Mouse (Mus musculus): ENCODE measurements around the gene Amigo3. TPM values are rescaled to one million over a fixed set of nuclear protein-coding genes. Genes with fewer than 3 reads are reported as not detected.

Gene Amigo3
- polyA plus RNA-seq, 1 experiment from 2014 or later, result 1.1 TPM

- Histone ChIP-seq H3K4me3 (ENCODE audit: low read depth, low read length) (no peak overlapping the region), H3K4me1 (ENCODE audit: control insufficient read depth, insufficient read depth, low read length) (peaks cover 12% of the 10 kb centered on the region), H3K4me2 (no peak overlapping the region), H3K36me3 (ENCODE audit: control insufficient read depth, insufficient read depth, low read length) (peaks cover 27% of the 10 kb centered on the region), H3K9ac (ENCODE audit: low read depth, low read length) (no peak overlapping the region), H3K9me3 (replicated peaks; ENCODE audit: control insufficient read depth, low read length) (no peaks in the 10 kb centered on the region), H3K27me3 (ENCODE audit: control insufficient read depth, insufficient read depth, low read length) (no peaks in the 10 kb centered on the region), H3K27ac (ENCODE audit: low read depth, low read length) (no peak overlapping the region)
- no peak for ATAC-seq (replicated peaks; ENCODE audit: insufficient number of reproducible peaks, low FRiP score, low TSS enrichment)
- 84% methylated on average over 28 of the region's 28 CpGs for WGBS (ENCODE audit: insufficient replicate concordance)
These were observed 3.7 kb downstream of the Amigo3 start for GRCm38 (mm10) chr9:108056361-108057261.

- no peak overlapping the region for H3K4me3 ChIP-seq (ENCODE audit: low read depth, low read length)
- peaks cover 12% of the 10 kb centered on the region for H3K4me1 ChIP-seq (ENCODE audit: control insufficient read depth, insufficient read depth, low read length)
- H3K36me3 ChIP-seq (ENCODE audit: control insufficient read depth, insufficient read depth, low read length), result peaks cover 27% of the 10 kb centered on the region
- no peak overlapping the region for H3K9ac ChIP-seq (ENCODE audit: low read depth, low read length)
- no peak overlapping the region for H3K4me2 ChIP-seq
- no peaks in the 10 kb centered on the region for H3K27me3 ChIP-seq (ENCODE audit: control insufficient read depth, insufficient read depth, low read length)
- H3K9me3 ChIP-seq (replicated peaks; ENCODE audit: control insufficient read depth, low read length), result no peaks in the 10 kb centered on the region
- H3K27ac ChIP-seq (ENCODE audit: low read depth, low read length), result no peak overlapping the region
- WGBS (ENCODE audit: insufficient replicate concordance), result 91% methylated on average over 5 of the region's 5 CpGs
- no peak for ATAC-seq (replicated peaks; ENCODE audit: insufficient number of reproducible peaks, low FRiP score, low TSS enrichment)
These were observed 4.3 kb downstream of the Amigo3 start for GRCm38 (mm10) chr9:108057262-108057562.

- 91% methylated on average over 9 of the region's 9 CpGs for WGBS (ENCODE audit: insufficient replicate concordance)
- peaks cover 31% of the 10 kb centered on the region for H3K36me3 ChIP-seq (ENCODE audit: control insufficient read depth, insufficient read depth, low read length)
- H3K27ac ChIP-seq (ENCODE audit: low read depth, low read length), result no peak overlapping the region
- no peaks in the 10 kb centered on the region for H3K27me3 ChIP-seq (ENCODE audit: control insufficient read depth, insufficient read depth, low read length)
- no peak overlapping the region for H3K4me2 ChIP-seq
- ATAC-seq (replicated peaks; ENCODE audit: insufficient number of reproducible peaks, low FRiP score, low TSS enrichment), result no peak
- no peak overlapping the region for H3K9ac ChIP-seq (ENCODE audit: low read depth, low read length)
- peaks cover 4% of the 10 kb centered on the region for H3K4me1 ChIP-seq (ENCODE audit: control insufficient read depth, insufficient read depth, low read length)
- no peaks in the 10 kb centered on the region for H3K9me3 ChIP-seq (replicated peaks; ENCODE audit: control insufficient read depth, low read length)
- H3K4me3 ChIP-seq (ENCODE audit: low read depth, low read length), result no peak overlapping the region
These were observed 5.3 kb downstream of the Amigo3 start for GRCm38 (mm10) chr9:108058291-108058690.

- H3K4me1 ChIP-seq (ENCODE audit: control insufficient read depth, insufficient read depth, low read length), result no peaks in the 10 kb centered on the region
- no peak overlapping the region for H3K4me2 ChIP-seq
- H3K9ac ChIP-seq (ENCODE audit: low read depth, low read length), result no peak overlapping the region
- 94% methylated on average over 3 of the region's 3 CpGs for WGBS (ENCODE audit: insufficient replicate concordance)
- peaks cover 15% of the 10 kb centered on the region for H3K36me3 ChIP-seq (ENCODE audit: control insufficient read depth, insufficient read depth, low read length)
- no peaks in the 10 kb centered on the region for H3K9me3 ChIP-seq (replicated peaks; ENCODE audit: control insufficient read depth, low read length)
- ATAC-seq (replicated peaks; ENCODE audit: insufficient number of reproducible peaks, low FRiP score, low TSS enrichment), result no peak
- no peak overlapping the region for H3K4me3 ChIP-seq (ENCODE audit: low read depth, low read length)
- H3K27ac ChIP-seq (ENCODE audit: low read depth, low read length), result no peak overlapping the region
- no peaks in the 10 kb centered on the region for H3K27me3 ChIP-seq (ENCODE audit: control insufficient read depth, insufficient read depth, low read length)
These were observed 9.2 kb downstream of the Amigo3 start for GRCm38 (mm10) chr9:108062142-108062541.

- no peak overlapping the region for H3K9ac ChIP-seq (ENCODE audit: low read depth, low read length)
- H3K4me2 ChIP-seq, result no peak overlapping the region
- WGBS (ENCODE audit: insufficient replicate concordance), result 89% methylated on average over 12 of the region's 12 CpGs
- no peak overlapping the region for H3K27ac ChIP-seq (ENCODE audit: low read depth, low read length)
- no peak for ATAC-seq (replicated peaks; ENCODE audit: insufficient number of reproducible peaks, low FRiP score, low TSS enrichment)
- no peaks in the 10 kb centered on the region for H3K9me3 ChIP-seq (replicated peaks; ENCODE audit: control insufficient read depth, low read length)
- no peaks in the 10 kb centered on the region for H3K27me3 ChIP-seq (ENCODE audit: control insufficient read depth, insufficient read depth, low read length)
- H3K4me1 ChIP-seq (ENCODE audit: control insufficient read depth, insufficient read depth, low read length), result 0 out of 2 replicates have a peak, but pooled peaks cover 2% of the 10 kb centered on the region
- H3K4me3 ChIP-seq (ENCODE audit: low read depth, low read length), result no peak overlapping the region
- peaks cover 12% of the 10 kb centered on the region for H3K36me3 ChIP-seq (ENCODE audit: control insufficient read depth, insufficient read depth, low read length)
These were observed 10.4 kb downstream of the Amigo3 start for GRCm38 (mm10) chr9:108063361-108063760.

- peaks cover 11% of the 10 kb centered on the region for H3K36me3 ChIP-seq (ENCODE audit: control insufficient read depth, insufficient read depth, low read length)
- H3K4me3 ChIP-seq (ENCODE audit: low read depth, low read length), result no peak overlapping the region
- no peak overlapping the region for H3K4me2 ChIP-seq
- H3K27ac ChIP-seq (ENCODE audit: low read depth, low read length), result no peak overlapping the region
- 0 out of 2 replicates have a peak, but pooled peaks cover 2% of the 10 kb centered on the region for H3K4me1 ChIP-seq (ENCODE audit: control insufficient read depth, insufficient read depth, low read length)
- H3K27me3 ChIP-seq (ENCODE audit: control insufficient read depth, insufficient read depth, low read length), result no peaks in the 10 kb centered on the region
- ATAC-seq (replicated peaks; ENCODE audit: insufficient number of reproducible peaks, low FRiP score, low TSS enrichment), result no peak
- WGBS (ENCODE audit: insufficient replicate concordance), result 28% methylated on average over 5 of the region's 5 CpGs
- no peak overlapping the region for H3K9ac ChIP-seq (ENCODE audit: low read depth, low read length)
- no peaks in the 10 kb centered on the region for H3K9me3 ChIP-seq (replicated peaks; ENCODE audit: control insufficient read depth, low read length)
These were observed 12.6 kb downstream of the Amigo3 start for GRCm38 (mm10) chr9:108065491-108066011.

- Histone ChIP-seq H3K9ac (ENCODE audit: low read depth, low read length) (no peak overlapping the region), H3K4me2 (no peak overlapping the region), H3K27ac (ENCODE audit: low read depth, low read length) (no peak overlapping the region), H3K4me1 (ENCODE audit: control insufficient read depth, insufficient read depth, low read length) (peaks cover 7% of the 10 kb centered on the region), H3K36me3 (ENCODE audit: control insufficient read depth, insufficient read depth, low read length) (peaks cover 9% of the 10 kb centered on the region; the same call in 1 of the 2 replicates), H3K27me3 (ENCODE audit: control insufficient read depth, insufficient read depth, low read length) (no peaks in the 10 kb centered on the region), H3K9me3 (replicated peaks; ENCODE audit: control insufficient read depth, low read length) (no peaks in the 10 kb centered on the region), H3K4me3 (ENCODE audit: low read depth, low read length) (no peak overlapping the region)
- WGBS (ENCODE audit: insufficient replicate concordance), result 84% methylated on average over 7 of the region's 7 CpGs
- no peak for ATAC-seq (replicated peaks; ENCODE audit: insufficient number of reproducible peaks, low FRiP score, low TSS enrichment)
These were observed 14.2 kb downstream of the Amigo3 start for GRCm38 (mm10) chr9:108067199-108067598.

GRCm38 (mm10) chr9:108067900-108068299 lies 14.9 kb downstream of the Amigo3 start:
- Histone ChIP-seq H3K4me1 (ENCODE audit: control insufficient read depth, insufficient read depth, low read length) (peaks cover 12% of the 10 kb centered on the region), H3K27ac (ENCODE audit: low read depth, low read length) (no peak overlapping the region), H3K4me2 (no peak overlapping the region), H3K9ac (ENCODE audit: low read depth, low read length) (0 out of 2 replicates have a peak overlapping the region, but pooled peaks have one; percentile 43), H3K4me3 (ENCODE audit: low read depth, low read length) (no peak overlapping the region), H3K9me3 (replicated peaks; ENCODE audit: control insufficient read depth, low read length) (no peaks in the 10 kb centered on the region), H3K36me3 (ENCODE audit: control insufficient read depth, insufficient read depth, low read length) (peaks cover 6% of the 10 kb centered on the region; the same call in 1 of the 2 replicates), H3K27me3 (ENCODE audit: control insufficient read depth, insufficient read depth, low read length) (no peaks in the 10 kb centered on the region)
- WGBS (ENCODE audit: insufficient replicate concordance), result 19% methylated on average over 8 of the region's 8 CpGs
- peak; percentile 14; the same call in 1 of the 2 replicates for ATAC-seq (replicated peaks; ENCODE audit: insufficient number of reproducible peaks, low FRiP score, low TSS enrichment)
